Mouse (Mus musculus) hindbrain, embryonic 10.5 days (tissue): Measurements from ENCODE around the gene Sinhcaf. TPM values are rescaled to one million over a fixed set of nuclear protein-coding genes. Genes with fewer than 3 reads are reported as not detected.
"Not testable (repeated sequence)": the region's sequence is repeated elsewhere in the genome, so short reads cannot be mapped to it uniquely, and the experiment has no call there.

Experiments used
- DNase-seq: peaks from one replicate; pipeline ENCODE4 v3.0.0-alpha.2; 2017; ENCODE audit warnings: low spot score
- H3K27ac ChIP-seq: fragments of 300-500 bp; sonication (generic); 2 replicates; pipeline ENCODE4 v1.5.1; 2016; ENCODE audit warnings: mild to moderate bottlenecking, moderate library complexity
- H3K27me3 ChIP-seq: fragments of 300-500 bp; sonication (generic); 2 replicates; pipeline ENCODE4 v1.6.1; 2016; ENCODE audit warnings: mild to moderate bottlenecking; ENCODE audit not compliant: poor library complexity, insufficient read depth, severe bottlenecking
- H3K36me3 ChIP-seq: fragments of 300-500 bp; sonication (generic); 2 replicates; pipeline ENCODE4 v1.6.1; 2016; ENCODE audit warnings: mild to moderate bottlenecking, moderate library complexity
- H3K4me1 ChIP-seq: fragments of 300-500 bp; sonication (generic); replicated peaks from 2 replicates; pipeline ENCODE4 v1.6.1; 2016; ENCODE audit warnings: mild to moderate bottlenecking
- H3K4me3 ChIP-seq: fragments of 300-500 bp; sonication (generic); 2 replicates; pipeline ENCODE4 v1.5.1; 2016; ENCODE audit warnings: mild to moderate bottlenecking, moderate library complexity
- H3K9me3 ChIP-seq: fragments of 300-500 bp; sonication (generic); 2 replicates; pipeline ENCODE4 v1.6.1; 2016; ENCODE audit warnings: mild to moderate bottlenecking, moderate library complexity
- WGBS: fragments of 180-500 bp; shearing (Covaris S2); methylation state at CpG from one replicate; pipeline ENCODE4 v1.1.7; 2016; 5-methylcytosine and 5-hydroxymethylcytosine counted together
- polyA plus RNA-seq: library from polyadenylated mRNA; unstranded; fragments of >200 nt; fragmentation: Nextera tagmentation; extraction: Ambion mirVana; gene quantifications from 2 replicates; pipeline ENCODE4 v1.2.1, GENCODE M21; 2016

Sinhcaf gene
- 238 and 321 TPM in 2 replicates for polyA plus RNA-seq

DNA sequence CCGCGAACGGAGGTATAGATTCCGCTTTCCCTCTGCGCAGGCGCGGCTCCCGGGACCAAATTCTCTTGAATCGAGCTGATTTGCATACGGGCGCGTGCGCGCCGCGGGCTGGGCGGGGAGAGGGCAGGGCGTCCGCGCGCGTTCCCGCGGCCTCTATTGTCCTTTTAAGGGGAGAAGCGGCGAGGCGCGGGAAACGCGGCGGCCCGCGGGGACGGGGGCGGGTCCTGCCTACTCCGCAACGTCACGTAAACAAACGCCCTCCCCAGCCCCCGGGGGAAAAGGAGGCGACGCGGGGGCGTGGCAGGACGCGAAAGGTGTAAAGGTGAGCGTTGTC lies at the start of gene Sinhcaf:
Gene Sinhcaf, minus strand, starts transcription at position 59 of the 334 bp plus-strand sequence.
- peak; percentile 100 for DNase-seq
- H3K9me3 ChIP-seq = no peaks in the 10 kb centered on the region
- peaks cover 19% of the 10 kb centered on the region for H3K36me3 ChIP-seq
- WGBS = under 1% methylated on average over 47 of the region's 47 CpGs
- no peaks in the 10 kb centered on the region for H3K27me3 ChIP-seq
- H3K27ac ChIP-seq = peak within 1 kb of the TSS; percentile 99
- peak within 1 kb of the TSS; percentile 98 for H3K4me3 ChIP-seq
- H3K4me1 ChIP-seq = peaks cover 35% of the 10 kb centered on the region

DNA sequence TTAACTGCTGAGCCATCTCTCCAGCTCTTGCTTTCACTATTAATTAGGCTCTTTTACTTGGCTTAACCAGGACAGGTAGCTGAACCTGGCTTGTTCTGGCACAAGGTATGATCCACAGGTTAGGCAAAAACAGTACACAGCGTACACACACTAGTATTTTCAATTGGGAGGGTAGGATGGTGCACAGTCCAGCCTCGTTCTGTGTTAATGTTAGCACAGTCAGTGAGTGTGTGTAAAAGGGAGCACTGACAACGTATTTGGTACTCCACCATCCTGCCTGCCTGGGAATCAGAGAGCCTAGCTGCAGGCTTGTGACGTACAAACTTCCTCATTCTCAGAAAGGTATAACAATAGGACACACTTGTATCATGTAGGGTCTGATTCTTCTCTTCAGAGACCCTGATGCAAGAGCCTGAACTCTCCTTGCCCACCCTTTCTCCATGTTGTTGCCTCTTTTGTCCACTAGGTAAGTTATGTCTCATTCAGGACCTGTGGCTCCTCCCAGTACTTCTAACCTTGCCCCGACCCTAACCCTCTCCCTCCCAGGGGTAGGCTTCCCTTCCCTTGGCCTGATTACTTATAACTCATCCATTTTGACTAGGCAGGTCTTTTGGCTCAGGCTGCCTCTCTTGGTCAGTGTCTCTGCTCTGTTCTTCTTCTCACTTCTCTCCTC lies 48.2 kb upstream of the Sinhcaf start:
- no peak overlapping the region for H3K4me3 ChIP-seq

DNA sequence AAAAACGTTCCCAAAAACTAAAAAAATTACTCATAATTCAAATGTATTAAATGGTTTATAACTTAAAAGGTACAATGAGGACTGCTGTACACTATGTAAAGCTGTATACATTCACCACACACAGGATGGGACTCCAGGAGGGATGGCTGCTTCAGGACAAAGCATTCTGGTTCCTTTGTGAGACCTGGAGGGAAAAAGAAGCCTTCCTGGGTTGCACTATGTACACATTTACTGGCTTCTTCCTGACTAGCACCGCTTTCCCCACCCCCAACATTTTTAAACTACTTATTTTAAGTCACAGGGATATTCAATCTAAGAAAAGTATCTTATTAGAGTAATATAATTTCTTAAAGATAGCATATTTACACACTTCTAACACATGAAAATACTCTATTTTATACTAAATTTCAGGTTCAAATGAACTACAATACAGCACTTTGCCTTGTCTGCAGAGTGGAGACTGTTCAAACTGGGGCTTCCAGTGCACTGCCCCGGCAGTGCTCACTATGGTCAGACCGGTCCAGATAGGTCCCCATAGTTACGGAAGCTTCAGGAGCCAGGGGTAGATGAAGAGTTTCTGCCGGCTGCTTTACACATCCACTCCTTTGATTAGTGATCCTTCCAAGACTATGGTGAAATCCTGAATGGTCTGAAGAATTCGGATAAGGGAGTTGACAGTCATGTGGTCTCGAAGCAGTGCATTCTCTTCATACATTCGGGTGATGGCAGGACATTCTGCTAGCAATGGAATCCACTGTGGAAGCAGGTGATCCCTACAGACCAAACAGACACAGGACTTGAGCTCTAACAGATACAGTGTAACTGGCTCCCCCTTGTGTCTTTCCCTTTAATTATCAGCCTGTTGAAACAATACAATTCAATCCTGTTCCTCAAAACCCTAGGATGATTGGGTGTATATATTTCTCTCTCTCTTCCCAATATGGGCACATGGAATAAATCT lies 47.1 kb upstream of the Sinhcaf start:
- H3K27ac ChIP-seq = peak overlapping the region; percentile 93
- H3K36me3 ChIP-seq = peaks cover 38% of the 10 kb centered on the region
- H3K4me1 ChIP-seq = peaks cover 41% of the 10 kb centered on the region
- DNase-seq = peak; percentile 40
- no peaks in the 10 kb centered on the region for H3K27me3 ChIP-seq
- peak overlapping the region; percentile 20 for H3K4me3 ChIP-seq
- WGBS = 17% methylated on average over 9 of the region's 9 CpGs
- no peaks in the 10 kb centered on the region for H3K9me3 ChIP-seq

More for the DNA sequence above, 48.2 kb upstream of the Sinhcaf start:
- WGBS = 66% methylated on average over 5 of the region's 5 CpGs
- peak overlapping the region; percentile 35; the same call in 1 of the 2 replicates for H3K27ac ChIP-seq
- no peaks in the 10 kb centered on the region for H3K9me3 ChIP-seq
- no peak for DNase-seq
- H3K4me1 ChIP-seq = peaks cover 41% of the 10 kb centered on the region
- no peaks in the 10 kb centered on the region for H3K27me3 ChIP-seq
- H3K36me3 ChIP-seq = peaks cover 39% of the 10 kb centered on the region

GRCm38 (mm10) chr6:148992373-148993116 lies 46.3 kb upstream of the Sinhcaf start:
- 21% methylated on average over 4 of the region's 4 CpGs for WGBS
- DNase-seq = peak; percentile 64

GRCm38 (mm10) chr6:148991660-148992372 lies 45.5 kb upstream of the Sinhcaf start:
- Histone ChIP-seq H3K4me1 (peaks cover 41% of the 10 kb centered on the region), H3K36me3 (peaks cover 23% of the 10 kb centered on the region), H3K27me3 (no peaks in the 10 kb centered on the region), H3K9me3 (no peaks in the 10 kb centered on the region), H3K4me3 (no peak overlapping the region), H3K27ac (peak overlapping the region; percentile 93)
- DNase-seq = no peak
- WGBS = 34% methylated on average over 6 of the region's 6 CpGs

More at GRCm38 (mm10) chr6:148992373-148993116, 46.3 kb upstream of the Sinhcaf start:
- Histone ChIP-seq H3K4me1 (peaks cover 41% of the 10 kb centered on the region), H3K36me3 (peaks cover 30% of the 10 kb centered on the region), H3K4me3 (peak overlapping the region; percentile 20; the same call in 1 of the 2 replicates), H3K9me3 (no peaks in the 10 kb centered on the region), H3K27me3 (no peaks in the 10 kb centered on the region), H3K27ac (peak overlapping the region; percentile 93)

GRCm38 (mm10) chr6:148989792-148990491 lies 43.7 kb upstream of the Sinhcaf start:
- H3K27me3 ChIP-seq, H3K9me3 ChIP-seq, H3K27ac ChIP-seq, DNase-seq, H3K4me3 ChIP-seq: not testable (repeated sequence)
- Histone ChIP-seq H3K36me3 (0 out of 2 replicates have a peak, but pooled peaks cover 10% of the 10 kb centered on the region), H3K4me1 (peaks cover 41% of the 10 kb centered on the region)
- WGBS = 66% methylated on average over 2 of the region's 3 CpGs

DNA sequence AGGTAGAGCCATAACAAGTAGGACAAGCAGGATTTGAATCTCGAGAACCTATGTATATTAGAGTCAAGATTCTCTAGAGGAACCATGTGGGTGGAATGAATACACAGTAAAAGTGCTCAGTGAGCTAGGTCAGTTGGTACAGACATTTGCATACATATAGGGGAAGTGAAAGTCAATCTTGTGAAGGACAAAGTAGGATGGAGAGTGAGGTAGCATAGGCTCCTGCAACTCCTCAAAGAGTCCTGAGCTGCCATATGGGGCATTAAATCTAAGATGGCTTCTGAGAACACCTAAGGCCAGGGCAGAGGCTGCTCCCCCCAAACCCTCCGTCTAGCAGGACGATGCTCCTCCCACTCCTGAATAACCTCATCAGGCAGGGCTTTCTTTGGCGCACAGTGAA lies 39.7 kb upstream of the Sinhcaf start:
- no peak for DNase-seq
- Histone ChIP-seq H3K4me1 (peaks cover 20% of the 10 kb centered on the region), H3K4me3 (no peak overlapping the region), H3K27me3 (no peaks in the 10 kb centered on the region), H3K9me3 (no peaks in the 10 kb centered on the region), H3K27ac (no peak overlapping the region), H3K36me3 (0 out of 2 replicates have a peak, but pooled peaks cover 4% of the 10 kb centered on the region)
- 82% methylated on average over 4 of the region's 4 CpGs for WGBS

DNA sequence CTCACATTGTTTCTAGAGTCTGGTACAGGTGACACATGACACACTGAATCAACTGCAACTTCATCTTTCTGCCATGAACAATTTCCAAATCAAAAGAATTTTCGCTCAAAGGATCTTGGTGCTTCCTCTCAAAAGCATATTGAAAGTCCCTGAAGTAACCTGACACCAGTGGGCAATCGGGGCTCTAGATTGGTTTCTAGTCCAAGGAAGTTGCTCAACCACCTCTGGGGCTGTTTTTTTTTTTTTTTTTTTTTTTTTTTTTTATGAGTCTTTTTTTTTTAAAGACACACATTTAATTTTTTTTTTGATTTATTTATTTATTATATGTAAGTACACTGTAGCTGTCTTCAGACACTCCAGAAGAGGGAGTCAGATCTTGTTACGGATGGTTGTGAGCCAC lies 34.2 kb upstream of the Sinhcaf start:
- Histone ChIP-seq H3K27me3 (no peaks in the 10 kb centered on the region), H3K4me1 (peaks cover 17% of the 10 kb centered on the region), H3K9me3 (no peaks in the 10 kb centered on the region), H3K36me3 (no peaks in the 10 kb centered on the region), H3K27ac (no peak overlapping the region), H3K4me3 (no peak overlapping the region)
- WGBS = 76% methylated on average over 3 of the region's 3 CpGs
- DNase-seq = no peak

DNA sequence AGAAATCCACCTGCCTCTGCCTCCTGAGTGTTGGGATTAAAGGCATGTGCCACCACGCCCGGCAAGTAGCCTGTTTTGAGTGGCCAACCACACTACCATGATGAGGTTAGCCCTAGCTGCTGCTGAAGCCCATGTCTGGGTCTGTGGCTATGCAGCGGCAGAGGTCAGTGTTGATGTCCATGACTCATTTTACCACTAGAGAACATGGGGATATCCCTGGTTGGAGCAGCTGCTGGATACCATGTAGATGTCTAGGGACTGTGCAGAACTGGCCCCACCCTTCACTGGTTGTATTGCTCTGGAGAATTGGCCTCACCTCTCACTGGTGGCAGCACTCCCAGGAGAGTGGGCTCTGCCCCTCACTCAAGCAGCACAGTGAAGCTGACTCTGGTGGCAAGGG lies 28.8 kb upstream of the Sinhcaf start:
- DNase-seq = no peak
- Histone ChIP-seq H3K9me3 (no peaks in the 10 kb centered on the region), H3K36me3 (no peaks in the 10 kb centered on the region), H3K27ac (no peak overlapping the region), H3K4me3 (no peak overlapping the region), H3K4me1 (peaks cover 13% of the 10 kb centered on the region), H3K27me3 (no peaks in the 10 kb centered on the region)
- 93% methylated on average over 3 of the region's 3 CpGs for WGBS

DNA sequence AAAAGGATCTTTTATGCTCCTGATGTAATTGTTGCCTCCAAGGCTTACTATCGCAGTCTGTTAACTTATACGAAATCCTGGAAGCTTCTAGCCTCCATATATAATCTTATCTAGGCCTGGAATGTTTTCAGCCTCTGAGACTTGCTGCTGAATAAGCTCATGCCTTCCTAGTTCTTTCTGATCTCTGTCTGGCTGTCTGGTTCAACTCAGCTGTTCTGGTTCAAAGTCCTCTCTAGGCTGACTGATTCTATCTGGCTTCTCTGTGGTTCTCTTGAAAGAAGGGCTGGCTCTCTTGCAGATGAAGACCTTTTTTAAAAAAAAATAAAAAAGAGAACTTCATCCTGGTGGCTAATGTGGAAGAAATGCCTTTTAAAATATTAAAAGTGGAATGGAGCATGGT lies 26.6 kb upstream of the Sinhcaf start:
- H3K27me3 ChIP-seq = no peaks in the 10 kb centered on the region
- H3K4me1 ChIP-seq = peaks cover 13% of the 10 kb centered on the region
- no peak overlapping the region for H3K27ac ChIP-seq
- 75% methylated on average over 2 of the region's 2 CpGs for WGBS
- H3K4me3 ChIP-seq = no peak overlapping the region
- no peaks in the 10 kb centered on the region for H3K36me3 ChIP-seq
- no peaks in the 10 kb centered on the region for H3K9me3 ChIP-seq
- no peak for DNase-seq

- Histone ChIP-seq H3K4me3 (no peak overlapping the region), H3K9me3 (no peaks in the 10 kb centered on the region), H3K36me3 (no peaks in the 10 kb centered on the region), H3K4me1 (peaks cover 13% of the 10 kb centered on the region), H3K27me3 (no peaks in the 10 kb centered on the region), H3K27ac (no peak overlapping the region)
- 22% methylated on average over 9 of the region's 9 CpGs for WGBS
- peak; percentile 7 for DNase-seq
Measured at GRCm38 (mm10) chr6:148972059-148972848, 26.0 kb upstream of the Sinhcaf start.
